Mouse (Mus musculus) kidney, embryonic 15.5 days (tissue): ENCODE results near the gene Haus3. TPM values are rescaled to one million over a fixed set of nuclear protein-coding genes. Genes with fewer than 3 reads are reported as not detected.
A peak's percentile ranks its signal among the peaks of the same experiment; 100 is the strongest.

Experiments
- ATAC-seq: fragments of 200-750 bp; cut with Nextera tagmentation; replicated peaks from 2 replicates; pipeline ENCODE4 v1.8.0; 2017; ENCODE audit warnings: moderate TSS enrichment; ENCODE audit not compliant: low FRiP score
- H3K27ac ChIP-seq: fragments of 300-500 bp; sonication (generic); 2 replicates; pipeline ENCODE4 v1.5.1; 2015; ENCODE audit warnings: mild to moderate bottlenecking, inconsistent platforms
- H3K27me3 ChIP-seq: fragments of 300-500 bp; sonication (generic); 2 replicates; pipeline ENCODE4 v1.6.1; 2015; ENCODE audit warnings: inconsistent platforms
- H3K36me3 ChIP-seq: fragments of 300-500 bp; sonication (generic); 2 replicates; pipeline ENCODE4 v1.6.1; 2015; ENCODE audit warnings: inconsistent platforms
- H3K4me1 ChIP-seq: fragments of 300-500 bp; sonication (generic); 2 replicates; pipeline ENCODE4 v1.6.1; 2015; ENCODE audit warnings: inconsistent platforms
- H3K4me2 ChIP-seq: fragments of 300-500 bp; sonication (generic); 2 replicates; pipeline ENCODE4 v1.6.1; 2015; ENCODE audit warnings: moderate library complexity, mild to moderate bottlenecking, inconsistent platforms
- H3K4me3 ChIP-seq: fragments of 300-500 bp; sonication (generic); replicated peaks from 2 replicates; pipeline ENCODE4 v1.5.1; 2015; ENCODE audit warnings: mild to moderate bottlenecking, inconsistent platforms
- H3K9ac ChIP-seq: fragments of 300-500 bp; sonication (generic); 2 replicates; pipeline ENCODE4 v1.6.1; 2015; ENCODE audit warnings: mild to moderate bottlenecking, inconsistent platforms
- H3K9me3 ChIP-seq: fragments of 300-500 bp; sonication (generic); replicated peaks from 2 replicates; pipeline ENCODE4 v1.6.1; 2016; ENCODE audit warnings: inconsistent platforms
- WGBS: fragments of 180-500 bp; shearing (Covaris S2); methylation state at CpG from one replicate; pipeline ENCODE4 v1.1.7; 2015; ENCODE audit warnings: mixed read lengths; 5-methylcytosine and 5-hydroxymethylcytosine counted together
- polyA plus RNA-seq: library from polyadenylated mRNA; unstranded; fragments of >200 nt; fragmentation: Nextera tagmentation; extraction: Ambion mirVana; gene quantifications from 2 replicates; pipeline ENCODE4 v1.2.1, GENCODE M21; 2015

Gene Haus3
- 37.8 and 46.1 TPM in 2 replicates for polyA plus RNA-seq

GRCm38 (mm10) chr5:34168950-34169891, at the start of gene Haus3, which contains the start of gene Poln:
Gene Haus3, minus strand, starts transcription at chr5:34169527.
Gene Poln, minus strand, starts transcription at chr5:34169448.
- no peaks in the 10 kb centered on the region for H3K9me3 ChIP-seq
- peak; percentile 100 for ATAC-seq
- peaks cover 21% of the 10 kb centered on the region for H3K4me1 ChIP-seq
- H3K27me3 ChIP-seq: no peaks in the 10 kb centered on the region
- H3K27ac ChIP-seq: peak within 1 kb of the TSS; percentile 94
- peaks cover 27% of the 10 kb centered on the region for H3K36me3 ChIP-seq
- peak within 1 kb of the TSS; percentile 81 for H3K9ac ChIP-seq
- H3K4me2 ChIP-seq: peak within 1 kb of the TSS; percentile 62
- under 1% methylated on average over 57 of the region's 57 CpGs for WGBS
- H3K4me3 ChIP-seq: peak within 1 kb of the TSS; percentile 73

DNA sequence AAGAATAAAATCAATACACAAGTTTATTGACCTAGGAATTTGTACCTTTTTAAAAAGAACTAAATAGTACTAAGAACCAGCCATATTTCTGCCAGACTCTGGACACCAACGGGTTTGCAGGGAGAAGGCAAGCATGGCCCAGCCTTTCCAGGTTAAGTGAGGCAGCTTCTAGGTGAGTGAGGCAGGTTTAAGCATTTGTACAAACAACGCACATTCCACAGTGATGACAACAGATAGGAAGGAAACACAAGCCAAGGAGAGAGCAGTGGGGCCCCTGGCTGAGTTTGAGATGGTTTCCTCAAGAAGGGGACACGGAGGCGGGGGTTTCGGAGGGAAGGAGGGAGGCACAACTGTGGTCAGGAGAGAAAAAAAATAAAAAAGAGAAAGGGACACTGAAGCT, 49.3 kb upstream of the Haus3 start:
- no peak overlapping the region for H3K4me2 ChIP-seq
- no peak for ATAC-seq
- no peak overlapping the region for H3K27ac ChIP-seq
- no peaks in the 10 kb centered on the region for H3K27me3 ChIP-seq
- H3K9me3 ChIP-seq: no peaks in the 10 kb centered on the region
- H3K9ac ChIP-seq: no peak overlapping the region
- no peaks in the 10 kb centered on the region for H3K36me3 ChIP-seq
- H3K4me1 ChIP-seq: no peaks in the 10 kb centered on the region
- H3K4me3 ChIP-seq: no peak overlapping the region
- WGBS: 67% methylated on average over 5 of the region's 5 CpGs

GRCm38 (mm10) chr5:34217756-34218155, 48.4 kb upstream of the Haus3 start:
- Histone ChIP-seq H3K36me3 (no peaks in the 10 kb centered on the region), H3K4me1 (no peaks in the 10 kb centered on the region), H3K4me2 (no peak overlapping the region), H3K4me3 (no peak overlapping the region), H3K27ac (no peak overlapping the region), H3K27me3 (no peaks in the 10 kb centered on the region), H3K9ac (no peak overlapping the region), H3K9me3 (no peaks in the 10 kb centered on the region)
- ATAC-seq: no peak
- WGBS: 50% methylated on average over 9 of the region's 9 CpGs

DNA sequence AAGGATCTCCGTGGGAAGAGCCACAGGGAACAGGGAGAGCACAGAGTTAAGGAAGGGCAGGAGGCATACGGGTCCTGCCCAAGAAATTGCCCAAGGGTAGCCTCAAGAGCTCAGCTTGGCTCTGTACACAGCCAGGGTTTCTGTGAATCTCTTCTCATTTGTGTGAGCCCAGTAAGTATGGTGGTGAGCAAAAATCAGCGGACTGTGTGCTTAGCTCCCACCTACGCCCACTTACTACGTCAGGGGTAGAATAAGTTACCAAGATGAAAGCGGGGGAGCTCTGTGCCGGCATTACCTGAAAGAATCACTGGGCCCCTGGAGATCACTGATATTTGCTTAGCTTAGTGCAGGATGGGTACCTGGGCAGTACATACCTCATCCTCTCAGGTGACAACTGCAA, 46.7 kb upstream of the Haus3 start:
- Histone ChIP-seq H3K36me3 (no peaks in the 10 kb centered on the region), H3K4me2 (no peak overlapping the region), H3K27ac (no peak overlapping the region), H3K27me3 (no peaks in the 10 kb centered on the region), H3K4me1 (no peaks in the 10 kb centered on the region), H3K9ac (no peak overlapping the region), H3K4me3 (no peak overlapping the region), H3K9me3 (no peaks in the 10 kb centered on the region)
- no peak for ATAC-seq
- 75% methylated on average over 7 of the region's 7 CpGs for WGBS

- 62% methylated on average over 8 of the region's 8 CpGs for WGBS
- H3K4me1 ChIP-seq: no peaks in the 10 kb centered on the region
- H3K9ac ChIP-seq: no peak overlapping the region
- H3K9me3 ChIP-seq: no peaks in the 10 kb centered on the region
- no peak overlapping the region for H3K27ac ChIP-seq
- H3K4me3 ChIP-seq: no peak overlapping the region
- no peaks in the 10 kb centered on the region for H3K36me3 ChIP-seq
- no peak overlapping the region for H3K4me2 ChIP-seq
- H3K27me3 ChIP-seq: no peaks in the 10 kb centered on the region
- no peak for ATAC-seq
Measured at GRCm38 (mm10) chr5:34213659-34214058, 44.3 kb upstream of the Haus3 start.

GRCm38 (mm10) chr5:34210279-34210678, 41.0 kb upstream of the Haus3 start:
- Histone ChIP-seq H3K9ac (no peak overlapping the region), H3K27me3 (no peaks in the 10 kb centered on the region), H3K4me3 (no peak overlapping the region), H3K4me1 (no peaks in the 10 kb centered on the region), H3K9me3 (no peaks in the 10 kb centered on the region), H3K27ac (no peak overlapping the region), H3K4me2 (no peak overlapping the region), H3K36me3 (no peaks in the 10 kb centered on the region)
- WGBS: 7% methylated on average over 1 of the region's 1 CpGs
- ATAC-seq: peak; percentile 54; the same call in 1 of the 2 replicates

- H3K9ac ChIP-seq: no peak overlapping the region
- H3K27me3 ChIP-seq: no peaks in the 10 kb centered on the region
- 60% methylated on average over 3 of the region's 3 CpGs for WGBS
- no peaks in the 10 kb centered on the region for H3K4me1 ChIP-seq
- no peak overlapping the region for H3K4me2 ChIP-seq
- no peak overlapping the region for H3K4me3 ChIP-seq
- no peak overlapping the region for H3K27ac ChIP-seq
- ATAC-seq: no peak
- H3K36me3 ChIP-seq: no peaks in the 10 kb centered on the region
- H3K9me3 ChIP-seq: no peaks in the 10 kb centered on the region
Measured at GRCm38 (mm10) chr5:34207503-34207902, 38.2 kb upstream of the Haus3 start.

DNA sequence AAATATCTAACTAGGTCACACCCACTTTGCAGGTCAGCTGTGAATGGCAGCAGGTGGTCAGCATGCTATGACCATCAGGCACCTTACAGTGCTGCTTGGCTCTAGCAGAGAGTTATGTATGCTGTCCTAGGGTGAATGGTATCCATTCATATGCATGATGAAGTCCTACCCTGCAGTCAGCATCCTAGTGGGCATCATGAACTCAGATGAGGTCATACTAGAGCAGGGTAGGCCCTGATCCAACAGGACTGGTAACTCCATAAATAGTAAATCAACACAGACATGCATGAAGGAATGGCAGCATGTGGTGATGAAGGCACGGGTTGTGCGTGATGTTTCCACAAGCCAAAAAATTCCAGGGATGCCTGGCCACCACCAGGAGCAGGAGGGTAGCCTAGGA, 36.5 kb upstream of the Haus3 start:
- no peaks in the 10 kb centered on the region for H3K9me3 ChIP-seq
- no peak for ATAC-seq
- no peak overlapping the region for H3K27ac ChIP-seq
- no peaks in the 10 kb centered on the region for H3K4me1 ChIP-seq
- H3K36me3 ChIP-seq: no peaks in the 10 kb centered on the region
- H3K4me3 ChIP-seq: no peak overlapping the region
- no peak overlapping the region for H3K4me2 ChIP-seq
- H3K9ac ChIP-seq: no peak overlapping the region
- no peaks in the 10 kb centered on the region for H3K27me3 ChIP-seq
- 65% methylated on average over 2 of the region's 2 CpGs for WGBS

- H3K4me2 ChIP-seq: no peak overlapping the region
- H3K27ac ChIP-seq: no peak overlapping the region
- ATAC-seq: no peak
- no peaks in the 10 kb centered on the region for H3K4me1 ChIP-seq
- H3K27me3 ChIP-seq: no peaks in the 10 kb centered on the region
- H3K36me3 ChIP-seq: no peaks in the 10 kb centered on the region
- 100% methylated on average over 2 of the region's 2 CpGs for WGBS
- no peak overlapping the region for H3K9ac ChIP-seq
- no peak overlapping the region for H3K4me3 ChIP-seq
- H3K9me3 ChIP-seq: no peaks in the 10 kb centered on the region
Measured at GRCm38 (mm10) chr5:34204911-34205310, 35.6 kb upstream of the Haus3 start.

GRCm38 (mm10) chr5:34202006-34202405, 32.7 kb upstream of the Haus3 start:
- Histone ChIP-seq H3K9ac (no peak overlapping the region), H3K36me3 (no peaks in the 10 kb centered on the region), H3K9me3 (no peaks in the 10 kb centered on the region), H3K4me3 (no peak overlapping the region), H3K4me2 (no peak overlapping the region), H3K27ac (no peak overlapping the region), H3K4me1 (no peaks in the 10 kb centered on the region), H3K27me3 (no peaks in the 10 kb centered on the region)
- WGBS: 82% methylated on average over 4 of the region's 4 CpGs
- ATAC-seq: no peak

GRCm38 (mm10) chr5:34201396-34201795, 32.1 kb upstream of the Haus3 start:
- 67% methylated on average over 2 of the region's 2 CpGs for WGBS
- H3K9ac ChIP-seq: no peak overlapping the region
- no peak overlapping the region for H3K4me3 ChIP-seq
- ATAC-seq: no peak
- H3K4me2 ChIP-seq: no peak overlapping the region
- H3K36me3 ChIP-seq: no peaks in the 10 kb centered on the region
- H3K27ac ChIP-seq: no peak overlapping the region
- H3K27me3 ChIP-seq: no peaks in the 10 kb centered on the region
- no peaks in the 10 kb centered on the region for H3K9me3 ChIP-seq
- H3K4me1 ChIP-seq: no peaks in the 10 kb centered on the region

DNA sequence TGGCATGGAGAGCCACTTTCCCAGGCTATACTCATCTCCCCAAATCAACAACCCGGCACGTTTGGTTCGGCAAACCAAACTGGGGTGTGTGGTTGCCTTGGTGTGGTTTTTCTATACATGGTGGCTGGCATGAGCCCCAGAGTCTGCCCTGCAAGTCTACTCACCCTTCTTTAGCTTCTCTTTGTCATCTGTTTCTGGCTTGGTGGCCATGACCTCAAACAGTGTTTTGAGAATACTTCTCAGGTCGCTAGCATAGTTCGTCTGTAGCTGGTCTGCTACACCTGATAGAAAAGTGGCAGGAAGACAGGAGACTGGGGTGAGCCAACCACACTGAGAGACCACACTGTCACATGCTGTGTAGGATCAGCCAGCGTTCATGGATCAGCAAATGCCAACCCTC, 29.3 kb upstream of the Haus3 start:
- Histone ChIP-seq H3K27ac (no peak overlapping the region), H3K9ac (no peak overlapping the region), H3K4me3 (no peak overlapping the region), H3K36me3 (no peaks in the 10 kb centered on the region), H3K9me3 (no peaks in the 10 kb centered on the region), H3K4me2 (no peak overlapping the region), H3K4me1 (no peaks in the 10 kb centered on the region), H3K27me3 (no peaks in the 10 kb centered on the region)
- 86% methylated on average over 6 of the region's 6 CpGs for WGBS
- no peak for ATAC-seq
